10 mouse cellular contexts compared by ENCODE assay signal in the genomic region with DNA sequence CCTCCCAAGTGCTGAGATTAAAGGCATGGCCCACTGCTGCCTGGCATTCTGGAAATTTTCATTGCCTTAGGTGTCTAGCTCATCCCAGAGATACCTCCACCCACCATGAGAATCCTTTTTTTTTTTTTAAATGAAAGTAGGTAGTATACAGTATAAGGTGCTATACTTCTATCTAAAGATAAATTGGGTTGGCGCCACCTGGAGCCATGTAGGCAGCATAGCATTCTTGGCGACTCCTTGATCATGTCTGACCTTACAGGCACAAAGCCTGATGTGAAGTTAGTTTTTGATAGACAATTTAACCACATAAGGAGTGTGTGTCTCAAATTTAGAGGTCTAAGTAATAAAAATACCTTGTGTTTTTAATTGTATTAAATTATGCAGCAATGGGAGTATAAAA.
DNase-seq lines count a peak whose midpoint lies in the region; ATAC-seq and TF ChIP-seq lines count a peak whose summit lies in the region.
"Had no signal": no experiment of that assay in that cellular context is flagged by ENCODE, and none has a peak within 500 bp of the region (broad histone marks: within the 10 kb centered on the region; RNA-seq: fewer than 3 reads in every experiment).

No protein-coding gene starts in this region.

- ATAC-seq in heart, postnatal 0 days (ENCODE audit: insufficient read depth, low read depth) = no peak
- peak; percentile 69 for ATAC-seq in megakaryocyte progenitor cell, adult 5-6 weeks (replicated peaks; ENCODE audit: poor library complexity)

- H3K4me3 ChIP-seq in heart, postnatal 0 days (ENCODE audit: low read depth, low read length) = no peak overlapping the region
- H3K4me3 ChIP-seq: heart, embryonic 15.5 days had no signal

- WGBS in heart, postnatal 0 days = 65% methylated on average over 2 of the region's 2 CpGs

- H3K27me3 ChIP-seq in heart, postnatal 0 days (ENCODE audit: control insufficient read depth, insufficient read depth, low read length) = no peaks in the 10 kb centered on the region
- H3K27me3 ChIP-seq: heart, embryonic 15.5 days had no signal

- H3K27ac ChIP-seq in heart, postnatal 0 days (ENCODE audit: low read depth) = no peak overlapping the region
- H3K27ac ChIP-seq: heart, embryonic 15.5 days had no signal

- H3K36me3 ChIP-seq in heart, postnatal 0 days (replicated peaks; ENCODE audit: control insufficient read depth, insufficient read depth, low read length) = no peaks in the 10 kb centered on the region
- H3K36me3 ChIP-seq: heart, embryonic 15.5 days had no signal

- no peaks in the 10 kb centered on the region for H3K4me1 ChIP-seq in heart, postnatal 0 days (ENCODE audit: control insufficient read depth, insufficient read depth)
- H3K4me1 ChIP-seq: heart, embryonic 15.5 days had no signal

- no peaks in the 10 kb centered on the region for H3K9me3 ChIP-seq in heart, postnatal 0 days (replicated peaks; ENCODE audit: control insufficient read depth, low read length)
- H3K9me3 ChIP-seq: heart, embryonic 15.5 days had no signal

- H3K9ac ChIP-seq in heart, postnatal 0 days (replicated peaks; ENCODE audit: low read depth, low read length) = no peak overlapping the region
- H3K9ac ChIP-seq: heart, embryonic 15.5 days had no signal

- TF ChIP-seq CTCF in heart, postnatal 0 days (IDR thresholded peaks at IDR 0.05; ENCODE audit: low read depth) = peak; percentile 33

- no peak overlapping the region for H3K4me2 ChIP-seq in heart, postnatal 0 days (ENCODE audit: low read depth, low read length)
- H3K4me2 ChIP-seq: heart, embryonic 15.5 days had no signal

- TF ChIP-seq EP300 in heart, postnatal 0 days (IDR thresholded peaks at IDR 0.05; ENCODE audit: low read depth) = no peak

- no peak for DNase-seq in heart, postnatal 0 days (ENCODE audit: low spot score)
- DNase-seq in heart, adult 18-20 months = no peak
- peak; percentile 42 for DNase-seq in retina, embryonic 14.5 days (ENCODE audit: low spot score)
- no peak for DNase-seq in retina, postnatal 1 day
- peak; percentile 1 for DNase-seq in c-Kit-positive CD71-positive TER-119-negative erythroid progenitor cells, embryonic 14.5 days (ENCODE audit: low read depth)
- no peak for DNase-seq in thymus, postnatal 25 days
- no peak for DNase-seq in ovary, postnatal 14 days (ENCODE audit: low spot score)
- DNase-seq: layer of hippocampus, postnatal 36 days had no signal

Comparison
In these comparisons a context has a peak if more than half of its experiments do, and no peak if none do; other contexts are left out.
1. DNase-seq: peak in retina, embryonic 14.5 days (single experiment) and c-Kit-positive CD71-positive TER-119-negative erythroid progenitor cells, embryonic 14.5 days (single experiment); none in heart, postnatal 0 days (single experiment), heart, adult 18-20 months (0 of 2), retina, postnatal 1 day (single experiment), thymus, postnatal 25 days (single experiment) and ovary, postnatal 14 days (single experiment).